ENCODE assay signal across 12 mouse cellular contexts in the genomic region with DNA sequence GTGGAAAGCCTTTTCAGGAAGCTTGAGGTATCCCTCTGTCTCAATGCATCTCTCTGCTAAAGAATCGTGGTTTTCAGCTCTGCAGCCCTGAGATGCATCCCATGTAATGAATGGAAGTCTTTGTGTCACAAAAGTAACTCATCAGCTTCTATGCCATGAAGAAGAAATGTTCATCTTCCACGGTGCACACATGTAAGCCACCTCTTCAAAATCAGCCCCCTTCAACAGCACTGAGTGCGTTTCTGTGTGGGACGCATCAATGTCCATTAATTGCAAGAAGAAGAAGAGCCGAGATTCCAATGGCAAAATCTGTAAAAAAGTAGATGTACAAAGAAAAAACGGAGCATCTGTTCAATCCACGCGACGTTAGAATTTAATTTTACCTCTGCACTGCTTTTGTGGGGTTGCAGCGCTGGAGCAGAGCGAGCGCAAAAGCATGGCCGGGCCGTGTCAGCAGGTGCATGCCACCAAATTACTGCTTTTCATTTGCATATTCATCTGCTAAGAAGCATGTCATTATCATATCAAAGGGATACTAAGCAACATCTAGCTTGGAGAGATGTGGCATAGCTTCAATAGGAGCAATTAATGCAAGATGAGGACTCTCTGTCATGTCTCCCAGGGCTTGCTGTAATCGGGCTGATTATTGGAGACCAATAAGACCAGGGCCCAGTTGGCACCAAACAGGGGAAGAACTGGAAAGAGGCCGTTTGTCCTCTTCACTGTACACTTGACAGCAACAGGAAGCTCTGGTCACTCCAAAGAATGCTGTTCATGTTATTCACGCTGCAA.
A peak's percentile ranks its signal among the peaks of the same experiment; 100 is the strongest.
DNase-seq lines count a peak whose midpoint lies in the region; ATAC-seq and TF ChIP-seq lines count a peak whose summit lies in the region.
"Had no signal": no experiment of that assay in that cellular context is flagged by ENCODE, and none has a peak within 500 bp of the region (broad histone marks: within the 10 kb centered on the region; RNA-seq: fewer than 3 reads in every experiment).

No protein-coding gene starts in this region.

- H3K27me3 ChIP-seq in hindbrain, postnatal 0 days (ENCODE audit: insufficient read depth, low read length): no peaks in the 10 kb centered on the region
- no peaks in the 10 kb centered on the region for H3K27me3 ChIP-seq in limb, embryonic 10.5 days (ENCODE audit: low read depth, poor library complexity, severe bottlenecking)
- H3K27me3 ChIP-seq: liver, embryonic 15.5 days had no signal

- no peaks in the 10 kb centered on the region for H3K36me3 ChIP-seq in hindbrain, postnatal 0 days (ENCODE audit: insufficient read depth, low read length)
- H3K36me3 ChIP-seq in limb, embryonic 10.5 days: no peaks in the 10 kb centered on the region
- H3K36me3 ChIP-seq: liver, embryonic 15.5 days had no signal

- H3K4me3 ChIP-seq in hindbrain, postnatal 0 days (ENCODE audit: low read length): no peak overlapping the region
- no peak overlapping the region for H3K4me3 ChIP-seq in limb, embryonic 10.5 days
- H3K4me3 ChIP-seq: liver, embryonic 15.5 days; myocyte had no signal

- WGBS in hindbrain, postnatal 0 days: 33% methylated on average over 17 of the region's 17 CpGs
- WGBS in limb, embryonic 10.5 days: 84% methylated on average over 17 of the region's 17 CpGs

- peak overlapping the region; percentile 33 for H3K4me2 ChIP-seq in hindbrain, postnatal 0 days (ENCODE audit: low read depth, low read length)
- H3K4me2 ChIP-seq: liver, embryonic 15.5 days had no signal

- H3K9ac ChIP-seq in hindbrain, postnatal 0 days (replicated peaks; ENCODE audit: low read length): no peak overlapping the region
- H3K9ac ChIP-seq: liver, embryonic 15.5 days had no signal

- H3K27ac ChIP-seq in hindbrain, postnatal 0 days: peak overlapping the region; percentile 32; the same call in 1 of the 2 replicates
- no peak overlapping the region for H3K27ac ChIP-seq in limb, embryonic 10.5 days
- H3K27ac ChIP-seq: liver, embryonic 15.5 days had no signal

- ATAC-seq in hindbrain, postnatal 0 days: peak; percentile 59

- no peak for TF ChIP-seq CTCF in hindbrain, postnatal 0 days (IDR thresholded peaks at IDR 0.05; ENCODE audit: low read depth)

- DNase-seq in cerebellum, adult 11-12 months: peak; percentile 23
- no peak for DNase-seq in cerebellum, adult 11 months
- peak; percentile 40 to 55 for DNase-seq in right cerebral cortex, postnatal 10 days (ENCODE audit: low spot score in 2 of 2)
- no peak for DNase-seq in right cerebral cortex, postnatal 36 days (ENCODE audit: low spot score in 2 of 2)
- peak; percentile 52 for DNase-seq in hindbrain, postnatal 0 days (ENCODE audit: low spot score)
- DNase-seq in urinary bladder, adult 18-20 months (ENCODE audit: low spot score in 2 of 2): no peak
- no peak for DNase-seq in limb, embryonic 10.5 days (ENCODE audit: low spot score)
- no peak for DNase-seq in embryo, embryonic 10.5 days (ENCODE audit: low spot score)
- DNase-seq: kidney, adult 9 months; lung, postnatal 36 days had no signal

- peaks cover 14% of the 10 kb centered on the region for H3K4me1 ChIP-seq in hindbrain, postnatal 0 days (ENCODE audit: insufficient read depth, low read length)
- no peaks in the 10 kb centered on the region for H3K4me1 ChIP-seq in limb, embryonic 10.5 days
- H3K4me1 ChIP-seq: liver, embryonic 15.5 days had no signal

- H3K9me3 ChIP-seq in hindbrain, postnatal 0 days (ENCODE audit: low read length): no peaks in the 10 kb centered on the region
- H3K9me3 ChIP-seq in limb, embryonic 10.5 days (replicated peaks): no peaks in the 10 kb centered on the region
- H3K9me3 ChIP-seq: liver, embryonic 15.5 days had no signal

Comparison
In these comparisons a context has a peak if more than half of its experiments do, and no peak if none do; other contexts are left out.
1. DNase-seq: peak in cerebellum, adult 11-12 months (single experiment), right cerebral cortex, postnatal 10 days (2 of 2) and hindbrain, postnatal 0 days (single experiment); none in cerebellum, adult 11 months (single experiment), right cerebral cortex, postnatal 36 days (0 of 2), urinary bladder, adult 18-20 months (0 of 2), limb, embryonic 10.5 days (single experiment) and embryo, embryonic 10.5 days (single experiment).